Mouse (Mus musculus): ENCODE results near the gene 1700034J05Rik.

DNA sequence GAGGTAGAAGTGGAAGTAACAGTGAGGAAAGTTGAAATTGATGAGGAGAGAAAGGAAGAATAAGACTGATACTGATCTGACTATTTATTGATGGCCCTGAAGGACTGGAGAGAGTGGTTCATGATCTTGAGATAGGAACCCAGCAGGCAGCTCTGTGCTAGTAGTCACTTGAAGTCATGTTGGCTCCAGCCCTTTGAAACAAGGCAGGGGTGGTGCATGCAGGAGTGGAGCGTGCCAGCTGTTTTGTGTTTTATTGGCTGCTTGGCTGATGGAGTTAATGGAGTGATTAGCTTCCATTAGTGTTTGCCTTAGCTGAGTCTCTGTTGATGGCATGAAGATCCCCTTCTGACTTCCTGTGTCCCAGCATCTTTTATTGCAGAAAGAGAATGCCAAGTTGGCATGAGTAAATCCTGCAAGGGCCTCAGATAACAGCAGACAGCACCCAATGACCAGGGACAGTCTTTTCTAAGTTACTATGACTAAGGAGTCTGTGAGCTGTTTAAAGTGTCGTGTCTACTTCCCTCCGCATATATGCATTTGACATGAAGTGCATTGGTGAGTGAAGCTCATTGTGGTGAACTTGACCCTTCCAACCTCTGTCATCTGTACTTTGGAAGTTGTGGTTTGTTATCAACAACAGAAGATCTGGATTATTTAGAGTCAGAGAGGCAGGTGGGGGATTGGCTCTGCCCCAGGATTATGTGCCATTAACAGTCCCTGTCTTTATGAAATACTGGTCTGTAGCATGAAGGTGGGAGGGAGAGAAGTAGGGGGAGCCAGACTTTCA is 48.0 kb downstream of the 1700034J05Rik start:
- TF ChIP-seq CTCF (IDR thresholded peaks at IDR 0.05; ENCODE audit: low read depth, low read length) (no peak), POLR2A (IDR thresholded peaks at IDR 0.05; ENCODE audit: insufficient read depth, low read length) (no peak), EP300 (IDR thresholded peaks at IDR 0.05; ENCODE audit: insufficient read depth, low read depth, low read length) (no peak)
